In the genomic region with DNA sequence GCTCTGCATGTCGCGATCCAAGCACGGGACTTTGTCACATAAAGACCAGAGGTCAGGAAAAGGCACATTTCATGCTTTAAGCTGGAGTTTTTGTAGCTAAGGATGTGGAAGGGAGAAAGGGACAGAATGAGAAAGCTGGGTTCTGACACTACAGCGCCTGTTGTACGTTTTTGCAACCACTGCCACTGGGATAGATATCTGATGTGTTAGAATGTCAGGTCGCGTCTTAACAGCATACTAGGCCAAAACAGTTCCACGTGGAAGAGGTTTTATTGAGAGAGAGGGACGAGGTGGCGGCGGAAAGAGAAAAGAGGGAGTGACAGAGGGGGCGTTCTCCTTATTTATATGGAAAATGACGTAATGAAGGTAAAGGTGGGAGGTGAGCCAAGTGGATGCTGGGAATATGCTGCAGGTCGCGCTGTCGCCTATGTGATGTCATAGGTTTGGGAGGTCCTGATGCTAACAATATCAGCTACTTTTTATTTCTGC, we compare ENCODE assay signal across 8 mouse cellular contexts. TPM values are rescaled to one million over a fixed set of nuclear protein-coding genes. Genes with fewer than 3 reads are reported as not detected.
DNase-seq lines count a peak whose midpoint lies in the region; ATAC-seq and TF ChIP-seq lines count a peak whose summit lies in the region.

No protein-coding gene starts in this region.

- H3K4me3 ChIP-seq in testis, adult 2 months (ENCODE audit: control insufficient read depth, low read depth, low read length) = peak overlapping the region; percentile 99
- H3K4me3 ChIP-seq in hindbrain, embryonic 14.5 days (replicated peaks; ENCODE audit: low read length) = peak overlapping the region; percentile 63
- peak overlapping the region; percentile 75 for H3K4me3 ChIP-seq in liver, postnatal 0 days (ENCODE audit: low read depth, low read length)
- H3K4me3 ChIP-seq in stomach, embryonic 15.5 days (replicated peaks) = peak overlapping the region; percentile 65

- DNase-seq in adrenal gland, postnatal 10 days = peak; percentile 5
- no peak for DNase-seq in adrenal gland, postnatal 4 days (ENCODE audit: low spot score in 2 of 2)
- no peak for DNase-seq in testis, postnatal 14 days (ENCODE audit: low spot score)
- peak; percentile 80 for DNase-seq in hindbrain, embryonic 14.5 days (ENCODE audit: low spot score)
- no peak for DNase-seq in liver, postnatal 0 days
- no peak for DNase-seq in ovary, adult 18-20 months (ENCODE audit: low spot score)

- peak overlapping the region; percentile 94 for H3K27ac ChIP-seq in testis, adult 2 months (ENCODE audit: control insufficient read depth, insufficient read depth, low read depth, low read length)
- peak overlapping the region; percentile 93 for H3K27ac ChIP-seq in hindbrain, embryonic 14.5 days
- peak overlapping the region; percentile 93 for H3K27ac ChIP-seq in liver, postnatal 0 days (ENCODE audit: low read depth)
- H3K27ac ChIP-seq in stomach, embryonic 15.5 days = peak overlapping the region; percentile 95

- TF ChIP-seq CTCF in testis, adult 2 months (IDR thresholded peaks at IDR 0.05; ENCODE audit: control insufficient read depth, insufficient read depth, insufficient replicate concordance, low read depth, low read length) = no peak
- no peak for TF ChIP-seq CTCF in liver, postnatal 0 days (IDR thresholded peaks at IDR 0.05; ENCODE audit: low read depth)

- no peak for TF ChIP-seq POLR2A in testis, adult 2 months (IDR thresholded peaks at IDR 0.05; ENCODE audit: control insufficient read depth, low read depth, low read length)

- ATAC-seq in hindbrain, embryonic 14.5 days (ENCODE audit: low FRiP score) = no peak
- ATAC-seq in liver, postnatal 0 days = 0 out of 2 replicates have a peak, but pooled peaks have one; percentile 1
- ATAC-seq in stomach, embryonic 15.5 days (ENCODE audit: insufficient read depth, low FRiP score, low read depth) = no peak

- peaks cover 16% of the 10 kb centered on the region for H3K4me1 ChIP-seq in testis, adult 2 months (ENCODE audit: control insufficient read depth, insufficient read depth, low read length)
- peaks cover 23% of the 10 kb centered on the region for H3K4me1 ChIP-seq in hindbrain, embryonic 14.5 days (replicated peaks; ENCODE audit: control insufficient read depth, insufficient read depth, low read length)
- H3K4me1 ChIP-seq in liver, postnatal 0 days (ENCODE audit: insufficient read depth) = peaks cover 20% of the 10 kb centered on the region
- H3K4me1 ChIP-seq in stomach, embryonic 15.5 days = peaks cover 13% of the 10 kb centered on the region; the same call in 1 of the 2 replicates

- peak overlapping the region; percentile 80 for H3K9ac ChIP-seq in hindbrain, embryonic 14.5 days
- H3K9ac ChIP-seq in liver, postnatal 0 days (replicated peaks) = peak overlapping the region; percentile 77
- no peak overlapping the region; the same call in 1 of the 2 replicates for H3K9ac ChIP-seq in stomach, embryonic 15.5 days

- TF ChIP-seq EP300 in liver, postnatal 0 days (IDR thresholded peaks at IDR 0.05; ENCODE audit: low read depth) = no peak

- no peaks in the 10 kb centered on the region for H3K27me3 ChIP-seq in testis, adult 2 months (ENCODE audit: control insufficient read depth, insufficient read depth, low read length)
- no peaks in the 10 kb centered on the region for H3K27me3 ChIP-seq in hindbrain, embryonic 14.5 days (ENCODE audit: control insufficient read depth, insufficient read depth, low read length)
- no peaks in the 10 kb centered on the region for H3K27me3 ChIP-seq in liver, postnatal 0 days (ENCODE audit: insufficient read depth, low read length)
- no peaks in the 10 kb centered on the region for H3K27me3 ChIP-seq in stomach, embryonic 15.5 days (replicated peaks)

- WGBS in hindbrain, embryonic 14.5 days = 2% methylated on average over 16 of the region's 16 CpGs
- 11% methylated on average over 16 of the region's 16 CpGs for WGBS in liver, postnatal 0 days (ENCODE audit: insufficient replicate concordance)
- 5% methylated on average over 16 of the region's 16 CpGs for WGBS in stomach, embryonic 15.5 days

- H3K36me3 ChIP-seq in testis, adult 2 months (ENCODE audit: control insufficient read depth, insufficient read depth, low read length) = no peaks in the 10 kb centered on the region
- H3K36me3 ChIP-seq in hindbrain, embryonic 14.5 days (replicated peaks; ENCODE audit: control insufficient read depth, insufficient read depth) = peaks cover 4% of the 10 kb centered on the region; the same call in 1 of the 2 replicates
- no peaks in the 10 kb centered on the region; the same call in 1 of the 2 replicates for H3K36me3 ChIP-seq in liver, postnatal 0 days (replicated peaks; ENCODE audit: insufficient read depth, low read length)
- no peaks in the 10 kb centered on the region for H3K36me3 ChIP-seq in stomach, embryonic 15.5 days

- H3K9me3 ChIP-seq in hindbrain, embryonic 14.5 days (ENCODE audit: control insufficient read depth, low read length) = no peaks in the 10 kb centered on the region
- H3K9me3 ChIP-seq in liver, postnatal 0 days (ENCODE audit: low read length) = no peaks in the 10 kb centered on the region
- H3K9me3 ChIP-seq in stomach, embryonic 15.5 days = no peaks in the 10 kb centered on the region

- H3K4me2 ChIP-seq in hindbrain, embryonic 14.5 days (replicated peaks) = peak overlapping the region; percentile 82
- H3K4me2 ChIP-seq in liver, postnatal 0 days (ENCODE audit: low read depth, low read length) = peak overlapping the region; percentile 82
- peak overlapping the region; percentile 83 for H3K4me2 ChIP-seq in stomach, embryonic 15.5 days

RNA-seq across cellular contexts. Expression of gene Setd4, which starts 0.7 kb away (rescaled TPM):
- total RNA-seq in adrenal gland, postnatal 10 days (2021) = 1 to 10 TPM; 8.6 to 8.8 TPM
- 10 to 100 TPM; 11.0 to 11.1 TPM for total RNA-seq in adrenal gland, postnatal 4 days (2021)
- polyA plus RNA-seq in testis, adult 2 months (2012; rRNA removed) = 6.2 and 7.7 TPM in 2 replicates
- polyA plus RNA-seq in hindbrain, embryonic 14.5 days (2014; fragmentation: Nextera tagmentation; extraction: Ambion mirVana) = 15.0 and 16.4 TPM in 2 replicates
- polyA plus RNA-seq in liver, postnatal 0 days (2015; fragmentation: Nextera tagmentation; extraction: Ambion mirVana) = 6.0 and 6.3 TPM in 2 replicates
- 10.4 and 13.8 TPM in 2 replicates for polyA plus RNA-seq in stomach, embryonic 15.5 days (2015; fragmentation: Nextera tagmentation; extraction: Ambion mirVana)

RNA-seq across cellular contexts. Expression of gene Cbr1, which starts 1.1 kb away (rescaled TPM):
- 100 to 1,000 TPM; 126 to 131 TPM for total RNA-seq in adrenal gland, postnatal 10 days (2021)
- 10 to 100 TPM; 69.3 to 79.6 TPM for total RNA-seq in adrenal gland, postnatal 4 days (2021)
- 35.7 and 51.9 TPM in 2 replicates for polyA plus RNA-seq in testis, adult 2 months (2012; rRNA removed)
- 129 and 134 TPM in 2 replicates for polyA plus RNA-seq in hindbrain, embryonic 14.5 days (2014; fragmentation: Nextera tagmentation; extraction: Ambion mirVana)
- 131 and 174 TPM in 2 replicates for polyA plus RNA-seq in liver, postnatal 0 days (2015; fragmentation: Nextera tagmentation; extraction: Ambion mirVana)
- 105 and 114 TPM in 2 replicates for polyA plus RNA-seq in stomach, embryonic 15.5 days (2015; fragmentation: Nextera tagmentation; extraction: Ambion mirVana)

RNA-seq across cellular contexts. Expression of gene Gm5678, which starts 23.4 kb away (rescaled TPM):
- total RNA-seq in adrenal gland, postnatal 10 days (2021) = 1 to 10 TPM; 7.5 TPM
- total RNA-seq in adrenal gland, postnatal 4 days (2021) = 1 to 10 TPM; 2.9 to 4.6 TPM
- polyA plus RNA-seq in testis, adult 2 months (2012; rRNA removed) = not detected in 2 replicates
- not detected in 2 replicates for polyA plus RNA-seq in hindbrain, embryonic 14.5 days (2014; fragmentation: Nextera tagmentation; extraction: Ambion mirVana)
- not detected in 2 replicates for polyA plus RNA-seq in liver, postnatal 0 days (2015; fragmentation: Nextera tagmentation; extraction: Ambion mirVana)
- 0.19 TPM in 1 of 2 replicates, not detected in the other for polyA plus RNA-seq in stomach, embryonic 15.5 days (2015; fragmentation: Nextera tagmentation; extraction: Ambion mirVana)

Comparison
In these comparisons a context has a peak if more than half of its experiments do, and no peak if none do; other contexts are left out.
1. DNase-seq: peak in adrenal gland, postnatal 10 days (single experiment) and hindbrain, embryonic 14.5 days (single experiment); none in adrenal gland, postnatal 4 days (0 of 2), testis, postnatal 14 days (single experiment), liver, postnatal 0 days (single experiment) and ovary, adult 18-20 months (single experiment).
2. Peak in every context shown above with its lines, with median percentiles within 50 percentile points of each other: H3K27ac ChIP-seq, H3K4me3 ChIP-seq and H3K4me2 ChIP-seq.